Mouse (Mus musculus): ENCODE results near the gene Brpf3. TPM values are rescaled to one million over a fixed set of nuclear protein-coding genes. Genes with fewer than 3 reads are reported as not detected.
"Not testable (repeated sequence)": the region's sequence is repeated elsewhere in the genome, so short reads cannot be mapped to it uniquely, and the experiment has no call there.

The Brpf3 gene
- 7.0 and 10.9 TPM in 2 replicates for polyA plus RNA-seq (2015; fragmentation: Nextera tagmentation; extraction: Ambion mirVana)

DNA sequence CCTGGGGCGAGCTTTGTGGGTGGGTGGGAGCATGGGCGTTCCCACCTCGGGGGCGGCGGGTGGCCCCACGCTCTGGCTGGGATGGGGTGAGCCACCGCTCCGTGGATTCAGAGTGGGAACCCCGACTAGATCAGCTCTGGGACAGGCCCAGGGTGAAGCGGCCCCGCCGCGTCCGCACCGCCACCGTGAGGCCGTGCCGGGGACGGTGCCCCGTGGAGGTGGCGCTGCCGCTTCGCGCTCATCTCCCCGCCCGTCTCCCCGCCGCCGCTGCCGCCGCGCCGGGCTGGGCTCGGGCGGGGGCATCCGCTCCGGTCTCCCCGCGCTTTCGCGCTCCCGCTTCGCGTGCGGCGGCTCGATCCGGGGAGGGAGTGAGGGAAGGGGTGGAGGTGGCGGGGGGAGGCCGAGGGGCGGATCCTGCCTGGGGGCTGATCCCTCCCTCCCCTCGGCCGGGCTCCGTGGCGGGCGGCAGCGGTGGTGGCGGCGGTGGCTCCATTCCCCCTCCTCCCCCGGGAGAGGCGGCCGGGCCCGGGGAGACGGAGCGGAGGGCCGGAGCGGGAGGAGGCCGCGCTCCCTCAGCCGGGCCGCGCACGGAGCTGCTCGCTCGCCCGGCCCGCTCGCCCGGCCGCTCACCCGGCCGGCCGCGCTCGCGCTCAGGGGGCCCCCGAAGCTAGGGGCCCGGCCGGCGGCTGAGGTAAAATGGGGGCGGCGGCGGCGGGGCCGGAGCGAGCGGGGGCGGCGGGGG, at the start of gene Brpf3:
TSS of gene Brpf3 (plus strand) at position 420 of the 742 bp plus-strand sequence.
- peak; percentile 80 for ATAC-seq (ENCODE audit: low FRiP score)
- Histone ChIP-seq H3K4me1 (peaks cover 32% of the 10 kb centered on the region), H3K4me2 (peak within 1 kb of the TSS; percentile 98), H3K9ac (replicated peaks) (peak within 1 kb of the TSS; percentile 96), H3K27ac (replicated peaks) (peak within 1 kb of the TSS; percentile 99), H3K36me3 (no peaks in the 10 kb centered on the region), H3K4me3 (replicated peaks) (peak within 1 kb of the TSS; percentile 75), H3K27me3 (replicated peaks) (no peaks in the 10 kb centered on the region), H3K9me3 (replicated peaks) (no peaks in the 10 kb centered on the region)
- WGBS, result under 1% methylated on average over 65 of the region's 99 CpGs

DNA sequence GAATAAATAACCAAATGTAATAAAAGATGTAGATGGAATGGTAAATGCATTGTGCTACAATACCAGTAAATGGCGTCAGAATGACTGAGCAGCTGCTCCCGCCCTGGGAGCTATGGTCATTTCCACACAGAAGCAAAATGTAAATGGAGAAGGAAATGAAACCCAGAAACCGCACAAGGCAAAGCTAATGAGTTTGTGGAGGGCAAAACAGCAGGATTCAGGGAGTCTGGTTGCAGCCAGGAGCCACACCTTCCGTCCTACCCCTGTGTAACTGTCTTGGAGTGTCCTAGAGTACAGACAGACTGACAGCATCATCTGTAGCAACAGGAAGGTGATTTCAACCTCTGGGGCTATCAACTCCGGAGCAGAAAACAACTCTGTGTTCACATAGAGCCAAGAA, 44.4 kb upstream of the Brpf3 start:
- no peaks in the 10 kb centered on the region for H3K4me1 ChIP-seq
- no peaks in the 10 kb centered on the region for H3K36me3 ChIP-seq
- no peaks in the 10 kb centered on the region for H3K27me3 ChIP-seq (replicated peaks)
- ATAC-seq (ENCODE audit: low FRiP score), result no peak
- no peak overlapping the region for H3K4me2 ChIP-seq
- no peak overlapping the region for H3K9ac ChIP-seq (replicated peaks)
- WGBS, result 63% methylated on average over 5 of the region's 5 CpGs
- no peaks in the 10 kb centered on the region for H3K9me3 ChIP-seq (replicated peaks)
- H3K27ac ChIP-seq (replicated peaks), result no peak overlapping the region
- H3K4me3 ChIP-seq (replicated peaks), result no peak overlapping the region

DNA sequence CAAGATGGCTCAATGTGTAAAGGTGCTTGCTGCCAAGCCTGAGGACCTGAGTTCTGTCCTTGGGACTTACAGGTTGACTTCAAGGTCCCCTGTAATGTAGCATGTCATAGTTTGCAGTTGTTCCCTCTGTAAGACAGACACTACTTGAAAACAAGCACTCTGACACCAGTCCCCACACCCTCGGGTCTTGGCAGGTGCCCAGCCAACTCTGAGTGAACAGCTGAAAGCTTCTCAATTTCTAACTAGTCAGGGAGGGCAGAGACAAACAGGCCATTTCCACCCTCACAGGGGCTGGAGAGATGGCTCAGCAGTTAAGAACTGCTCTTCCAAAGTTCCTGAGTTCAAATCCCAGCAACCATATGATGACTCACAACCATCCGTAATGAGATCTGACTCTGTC, 43.4 kb upstream of the Brpf3 start:
- Histone ChIP-seq H3K27me3 (replicated peaks) (no peaks in the 10 kb centered on the region), H3K36me3 (no peaks in the 10 kb centered on the region), H3K9ac (replicated peaks) (no peak overlapping the region), H3K9me3 (replicated peaks) (no peaks in the 10 kb centered on the region), H3K4me2 (no peak overlapping the region), H3K4me1 (no peaks in the 10 kb centered on the region), H3K4me3 (replicated peaks) (no peak overlapping the region), H3K27ac (replicated peaks) (no peak overlapping the region)
- 78% methylated on average over 2 of the region's 2 CpGs for WGBS
- ATAC-seq (ENCODE audit: low FRiP score), result no peak

DNA sequence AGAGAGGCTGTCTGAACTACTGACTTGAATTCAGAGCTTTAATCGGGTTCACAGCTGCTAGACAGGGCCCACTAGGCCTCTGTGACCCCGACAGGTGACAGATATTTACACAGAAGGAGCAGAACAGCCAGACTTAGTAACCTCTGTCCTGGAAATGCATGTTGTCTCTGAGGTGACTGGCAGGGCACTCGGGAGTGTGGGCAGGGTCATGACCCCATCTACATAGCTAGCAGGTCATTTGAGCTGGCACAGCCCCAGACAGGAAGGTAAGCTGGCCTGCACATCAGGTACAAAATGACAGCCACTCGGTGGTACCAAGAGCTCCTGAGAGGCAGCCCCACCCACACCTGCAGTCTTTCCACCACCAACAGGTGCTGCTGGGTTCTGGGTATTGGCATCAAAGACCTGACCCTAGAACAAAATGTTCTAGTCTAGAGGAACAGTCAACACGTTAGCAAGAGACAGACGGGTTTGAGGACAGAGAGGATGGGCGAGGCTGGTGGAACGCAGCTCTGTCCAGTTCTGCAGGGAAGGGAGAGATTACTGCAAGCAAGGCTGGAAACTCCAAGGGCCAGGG, 40.1 kb upstream of the Brpf3 start:
- Histone ChIP-seq H3K27ac (replicated peaks) (no peak overlapping the region), H3K4me3 (replicated peaks) (no peak overlapping the region), H3K4me1 (no peaks in the 10 kb centered on the region), H3K27me3 (replicated peaks) (no peaks in the 10 kb centered on the region), H3K36me3 (no peaks in the 10 kb centered on the region), H3K4me2 (no peak overlapping the region), H3K9ac (replicated peaks) (no peak overlapping the region), H3K9me3 (replicated peaks) (no peaks in the 10 kb centered on the region)
- no peak for ATAC-seq (ENCODE audit: low FRiP score)
- 80% methylated on average over 8 of the region's 8 CpGs for WGBS

DNA sequence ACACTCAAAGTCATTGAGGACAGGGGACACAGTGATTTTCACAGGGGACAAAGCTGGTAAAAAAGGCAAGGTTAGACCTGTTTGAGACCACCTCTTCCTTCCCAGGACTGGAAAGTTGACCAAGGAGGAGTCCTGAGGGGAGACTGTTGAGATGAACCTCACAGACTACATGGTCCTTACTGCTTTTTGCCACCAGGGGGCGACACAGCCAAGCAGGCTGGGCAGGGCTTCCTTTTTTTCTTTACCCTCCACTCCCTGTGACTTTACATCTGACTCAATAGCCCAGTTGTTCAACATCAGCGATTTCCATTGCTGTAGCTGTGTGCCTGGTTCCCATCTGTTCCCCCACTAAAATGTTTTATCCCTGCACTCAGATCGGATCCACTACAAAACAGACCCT, 39.0 kb upstream of the Brpf3 start:
- Histone ChIP-seq H3K4me3 (replicated peaks) (no peak overlapping the region), H3K27me3 (replicated peaks) (0 out of 2 replicates have a peak, but pooled peaks cover 4% of the 10 kb centered on the region), H3K9ac (replicated peaks) (no peak overlapping the region), H3K36me3 (no peaks in the 10 kb centered on the region), H3K9me3 (replicated peaks) (no peaks in the 10 kb centered on the region), H3K4me1 (no peaks in the 10 kb centered on the region), H3K4me2 (no peak overlapping the region), H3K27ac (replicated peaks) (no peak overlapping the region)
- WGBS, result 10% methylated on average over 3 of the region's 3 CpGs
- ATAC-seq (ENCODE audit: low FRiP score), result no peak

DNA sequence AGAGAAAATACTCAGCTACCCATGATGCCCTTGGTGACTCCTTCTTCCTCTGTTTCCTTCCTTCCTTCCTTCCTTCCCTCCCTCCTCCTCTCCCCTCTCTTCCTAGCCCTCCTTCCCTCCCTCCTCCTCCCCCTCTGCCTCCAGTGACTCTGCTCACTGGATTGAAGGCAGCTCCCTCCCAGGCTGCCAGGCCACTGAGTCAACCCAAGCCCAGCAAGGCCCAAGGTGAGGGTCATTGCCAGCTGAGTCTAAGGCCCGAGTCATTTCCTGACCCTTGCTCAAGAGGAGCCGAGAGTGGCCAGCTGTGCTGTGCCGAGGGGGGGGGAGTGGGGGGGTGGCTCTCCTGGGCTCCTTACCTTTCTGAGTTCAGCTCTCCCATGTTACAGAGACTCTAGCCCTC, 34.7 kb upstream of the Brpf3 start:
- Histone ChIP-seq H3K4me2 (no peak overlapping the region), H3K9me3 (replicated peaks) (no peaks in the 10 kb centered on the region), H3K36me3 (no peaks in the 10 kb centered on the region), H3K27ac (replicated peaks) (no peak overlapping the region), H3K4me3 (replicated peaks) (no peak overlapping the region), H3K27me3 (replicated peaks) (peaks cover 39% of the 10 kb centered on the region), H3K4me1 (peaks cover 18% of the 10 kb centered on the region), H3K9ac (replicated peaks) (no peak overlapping the region)
- 68% methylated on average over 3 of the region's 3 CpGs for whole genome bisulfite sequencing
- ATAC-seq (ENCODE audit: low FRiP score), result no peak

DNA sequence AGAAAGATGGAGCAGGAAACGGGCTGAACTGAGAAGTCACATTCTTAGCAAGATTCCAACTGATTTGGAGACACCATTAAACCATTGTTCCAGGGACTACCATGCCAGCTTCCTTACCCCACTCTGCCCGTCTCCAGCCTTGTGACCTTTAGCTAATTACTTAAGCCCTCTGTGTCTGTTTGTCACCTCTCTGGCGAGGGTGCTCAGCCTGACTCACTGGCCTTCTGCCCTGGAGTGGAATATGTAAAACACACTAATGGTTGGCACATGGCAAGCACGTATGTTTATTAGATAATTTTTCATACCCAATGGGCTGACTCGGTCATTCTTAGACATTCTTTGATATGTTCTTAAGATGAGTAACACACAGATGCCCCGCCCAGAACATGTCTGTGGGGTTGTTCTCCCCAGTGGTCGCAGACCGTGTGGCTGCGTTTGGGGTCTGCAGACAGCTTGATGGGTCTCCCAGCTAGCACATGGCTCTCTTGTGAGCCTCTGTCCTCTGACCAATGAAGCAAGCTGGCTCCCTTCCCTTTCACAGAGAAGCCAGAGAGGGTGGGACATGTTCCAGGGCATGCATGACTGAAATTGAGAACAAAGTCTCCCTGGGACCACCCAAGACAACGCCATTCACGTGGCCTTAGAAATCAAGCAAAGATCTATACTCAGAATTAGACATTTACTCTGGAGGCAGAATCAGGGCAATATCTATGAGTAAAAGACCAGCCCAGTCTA, 33.9 kb upstream of the Brpf3 start:
- Histone ChIP-seq H3K9me3 (replicated peaks) (no peaks in the 10 kb centered on the region), H3K9ac (replicated peaks) (no peak overlapping the region), H3K4me3 (replicated peaks) (no peak overlapping the region), H3K27ac (replicated peaks) (no peak overlapping the region), H3K4me1 (peaks cover 18% of the 10 kb centered on the region), H3K36me3 (no peaks in the 10 kb centered on the region), H3K4me2 (no peak overlapping the region), H3K27me3 (replicated peaks) (peaks cover 42% of the 10 kb centered on the region)
- ATAC-seq (ENCODE audit: low FRiP score), result no peak
- WGBS, result 77% methylated on average over 11 of the region's 11 CpGs

DNA sequence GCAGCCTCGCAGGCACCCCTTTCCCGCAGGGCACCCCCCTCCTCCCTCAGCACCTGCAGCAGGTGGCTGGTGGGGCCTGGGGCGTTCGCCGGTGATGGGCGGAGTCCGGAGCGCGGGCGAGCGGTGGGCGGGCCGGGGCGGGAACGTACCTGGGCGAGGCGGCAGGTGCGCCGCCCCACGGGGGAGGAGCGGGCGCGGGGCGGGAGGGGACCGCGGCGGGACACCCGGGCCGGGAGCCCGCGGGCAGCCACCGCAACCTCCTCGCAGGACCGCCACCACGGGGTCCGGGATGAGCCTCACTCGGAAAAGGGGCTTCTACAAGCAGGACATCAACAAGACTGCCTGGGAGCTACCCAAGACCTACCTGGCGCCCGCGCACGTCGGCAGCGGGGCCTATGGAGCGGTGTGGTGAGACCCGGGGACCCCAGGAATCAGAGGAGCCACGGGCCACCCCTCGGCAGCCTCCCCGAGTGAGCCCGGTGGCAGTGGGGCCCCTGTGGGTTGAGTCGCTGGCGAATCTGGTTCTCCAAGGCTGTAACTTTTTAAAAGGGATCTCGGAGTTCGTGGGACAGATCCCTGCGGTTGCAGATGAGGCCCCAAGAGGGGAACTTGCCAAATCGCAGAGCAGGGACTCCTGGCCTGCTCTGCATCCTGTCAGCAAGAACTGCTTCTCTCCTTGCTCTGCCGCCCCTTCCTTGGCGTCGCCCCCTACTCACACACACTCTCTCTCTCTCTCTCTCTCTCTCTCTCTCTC, 31.6 kb upstream of the Brpf3 start, which contains the start of gene Mapk13:
TSS of gene Mapk13 (plus strand) at position 177 of the 754 bp plus-strand sequence.
- WGBS, result 1% methylated on average over 37 of the region's 58 CpGs
- Histone ChIP-seq H3K27ac (replicated peaks) (no peak within 1 kb of the TSS), H3K4me2 (peak within 1 kb of the TSS; percentile 73), H3K27me3 (replicated peaks) (peaks cover 44% of the 10 kb centered on the region), H3K4me3 (replicated peaks) (peak within 1 kb of the TSS; percentile 36), H3K9ac (replicated peaks) (peak within 1 kb of the TSS; percentile 29; the same call in 1 of the 2 replicates), H3K9me3 (replicated peaks) (no peaks in the 10 kb centered on the region), H3K36me3 (no peaks in the 10 kb centered on the region), H3K4me1 (peaks cover 18% of the 10 kb centered on the region)
- ATAC-seq (ENCODE audit: low FRiP score), result no peak

DNA sequence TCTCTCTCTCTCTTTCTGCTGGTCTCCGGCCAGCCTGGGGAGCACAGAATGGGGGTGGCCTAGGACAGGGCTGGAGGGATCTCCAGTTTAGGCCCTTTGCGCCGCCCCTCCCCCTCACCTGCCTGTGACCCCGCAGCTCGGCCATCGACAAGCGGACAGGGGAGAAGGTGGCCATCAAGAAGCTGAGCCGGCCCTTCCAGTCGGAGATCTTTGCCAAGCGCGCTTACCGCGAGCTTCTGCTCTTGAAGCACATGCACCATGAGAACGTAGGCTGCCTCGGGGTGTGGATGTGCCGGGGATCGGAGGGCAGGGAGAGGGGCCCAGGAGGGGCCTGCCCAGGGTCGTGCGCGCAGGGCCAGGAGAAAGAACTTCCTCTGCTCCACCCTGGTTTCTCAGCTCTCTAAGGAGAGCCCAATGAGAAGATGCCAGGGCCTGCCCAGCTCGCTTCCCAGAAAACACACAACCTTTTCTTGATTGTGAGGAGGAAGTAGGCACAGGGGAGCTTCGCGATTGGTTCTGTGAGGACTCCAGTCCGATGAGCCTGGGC, 30.9 kb upstream of the Brpf3 start:
- 6% methylated on average over 24 of the region's 24 CpGs for WGBS

DNA sequence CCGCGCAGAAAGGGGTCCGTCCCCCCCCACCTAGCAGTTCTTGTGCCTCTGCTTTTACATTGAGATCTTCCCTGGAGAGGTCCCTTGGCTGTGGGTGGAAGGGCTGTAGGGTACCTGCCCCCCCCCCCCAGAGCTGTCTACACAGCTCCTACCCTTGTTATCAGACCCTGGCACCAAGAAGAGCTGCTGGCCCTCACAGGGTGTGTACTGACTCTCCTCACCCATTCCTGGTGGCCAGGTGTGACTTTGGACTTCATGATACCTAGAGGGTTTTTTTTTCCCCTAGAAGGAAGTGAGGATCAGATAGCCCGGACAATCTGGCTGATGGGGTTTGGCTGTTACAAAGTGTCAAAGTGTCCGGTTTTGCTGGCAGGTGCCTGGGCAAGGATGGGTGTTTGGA, 29.6 kb upstream of the Brpf3 start:
- H3K9ac ChIP-seq (replicated peaks), result no peak overlapping the region
- peaks cover 18% of the 10 kb centered on the region for H3K4me1 ChIP-seq
- ATAC-seq (ENCODE audit: low FRiP score), result no peak
- H3K27me3 ChIP-seq (replicated peaks), result peaks cover 43% of the 10 kb centered on the region
- H3K9me3 ChIP-seq (replicated peaks), result no peaks in the 10 kb centered on the region
- 87% methylated on average over 5 of the region's 5 CpGs for WGBS
- no peak overlapping the region for H3K4me3 ChIP-seq (replicated peaks)
- no peak overlapping the region for H3K4me2 ChIP-seq
- H3K27ac ChIP-seq (replicated peaks), result no peak overlapping the region
- no peaks in the 10 kb centered on the region for H3K36me3 ChIP-seq

More for the DNA sequence above, 30.9 kb upstream of the Brpf3 start:
- Histone ChIP-seq H3K4me2 (peak overlapping the region; percentile 73), H3K4me3 (replicated peaks) (peak overlapping the region; percentile 36), H3K9ac (replicated peaks) (peak overlapping the region; percentile 29; the same call in 1 of the 2 replicates), H3K9me3 (replicated peaks) (no peaks in the 10 kb centered on the region), H3K4me1 (peaks cover 18% of the 10 kb centered on the region), H3K36me3 (no peaks in the 10 kb centered on the region), H3K27me3 (replicated peaks) (peaks cover 44% of the 10 kb centered on the region), H3K27ac (replicated peaks) (no peak overlapping the region)
- no peak for ATAC-seq (ENCODE audit: low FRiP score)

DNA sequence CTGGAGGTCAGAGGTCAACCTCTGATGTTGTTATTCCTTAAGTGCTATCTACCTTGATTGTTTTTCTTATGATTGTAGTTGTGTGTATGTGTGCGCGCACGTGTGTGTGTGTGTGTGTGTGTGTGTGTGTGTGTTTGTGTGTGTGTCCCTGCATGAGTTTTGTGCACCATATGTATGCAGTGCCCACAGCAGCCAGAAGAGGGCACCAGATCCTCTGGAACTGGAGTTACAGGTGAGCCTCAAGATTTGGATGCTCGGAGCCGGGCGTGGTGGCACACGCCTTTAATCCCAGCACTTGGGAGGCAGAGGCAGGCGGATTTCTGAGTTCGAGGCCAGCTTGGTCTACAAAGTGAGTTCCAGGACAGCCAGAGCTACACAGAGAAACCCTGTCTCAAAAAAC, 26.6 kb upstream of the Brpf3 start:
- not testable (repeated sequence) for H3K36me3 ChIP-seq; H3K27ac ChIP-seq (replicated peaks); H3K4me3 ChIP-seq (replicated peaks); ATAC-seq (ENCODE audit: low FRiP score); H3K4me2 ChIP-seq; H3K9ac ChIP-seq (replicated peaks); H3K9me3 ChIP-seq (replicated peaks)
- peaks cover 13% of the 10 kb centered on the region for H3K4me1 ChIP-seq
- peaks cover 23% of the 10 kb centered on the region for H3K27me3 ChIP-seq (replicated peaks)
- 97% methylated on average over 8 of the region's 9 CpGs for WGBS
